Mouse (Mus musculus): Measurements from ENCODE around the gene Rcan2. TPM values are rescaled to one million over a fixed set of nuclear protein-coding genes. Genes with fewer than 3 reads are reported as not detected.

Gene Rcan2
- polyA plus RNA-seq, 2 experiments from 2014 or later, result not detected

DNA sequence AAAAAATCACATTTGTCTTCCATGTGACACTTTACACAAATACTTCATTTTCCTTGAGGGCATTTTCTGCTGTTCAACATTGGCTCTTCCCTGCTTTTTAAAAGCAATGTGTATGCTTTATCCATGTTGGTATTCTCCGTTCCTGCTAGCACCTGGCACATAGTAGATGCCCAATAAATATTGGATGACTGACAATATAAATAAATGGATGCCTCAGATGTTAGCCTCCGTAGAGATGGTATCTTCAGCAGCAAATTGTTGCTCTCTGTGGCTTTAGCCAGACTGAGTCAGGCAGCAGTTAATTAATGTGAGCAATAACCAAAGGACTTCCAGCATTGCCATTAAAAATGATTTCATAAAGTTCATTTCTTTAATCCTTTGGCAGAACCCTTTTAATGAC is 223.9 kb downstream of the Rcan2 start:
- ATAC-seq, result no peak

DNA sequence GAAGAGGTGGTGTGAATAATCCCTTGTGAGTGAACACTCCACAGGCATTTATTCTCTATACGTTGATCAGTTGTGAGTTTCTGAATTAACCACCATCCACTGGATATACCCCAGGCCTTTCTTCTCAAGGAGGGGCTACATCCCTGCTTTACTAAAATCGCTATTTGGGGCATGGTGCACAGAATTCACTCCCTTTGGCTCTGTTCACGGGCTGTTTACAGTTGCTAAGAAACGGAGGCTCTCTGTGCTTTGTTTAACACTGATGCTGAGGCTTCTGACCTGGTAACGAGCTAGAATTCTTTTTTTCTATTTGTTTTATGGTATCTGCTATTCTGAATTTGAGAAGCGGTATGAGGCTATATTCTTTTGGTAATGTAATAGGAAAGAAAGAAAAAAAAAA is 224.8 kb downstream of the Rcan2 start:
- ATAC-seq, result no peak

DNA sequence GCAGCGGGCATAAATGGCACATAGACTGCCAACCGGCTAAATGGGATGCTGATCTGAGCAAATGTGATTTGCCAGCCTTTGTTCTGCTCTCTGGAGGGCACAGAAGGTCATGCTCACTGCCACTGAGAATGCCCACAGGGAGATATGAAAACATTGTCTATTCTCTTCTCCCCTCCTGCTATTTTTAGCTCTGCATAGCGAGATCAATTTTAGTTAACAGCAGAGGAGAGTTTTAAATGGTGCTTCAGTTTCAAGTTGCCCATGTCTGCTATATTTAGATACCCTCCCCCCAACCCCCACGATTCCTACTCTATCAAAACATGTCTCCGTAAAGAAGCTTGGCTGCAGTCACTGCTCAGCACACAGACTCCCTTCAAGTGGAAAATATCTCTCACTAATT is 225.2 kb downstream of the Rcan2 start:
- ATAC-seq, result no peak

GRCm38 (mm10) chr17:44026786-44027185 is 225.6 kb downstream of the Rcan2 start:
- ATAC-seq, result no peak

- ATAC-seq, result peak; percentile 78
Observed at GRCm38 (mm10) chr17:44027311-44027710, 226.2 kb downstream of the Rcan2 start.

GRCm38 (mm10) chr17:44029616-44030015 is 228.5 kb downstream of the Rcan2 start:
- ATAC-seq, result no peak

- ATAC-seq, result no peak
Observed at GRCm38 (mm10) chr17:44030776-44031587, 229.8 kb downstream of the Rcan2 start.

DNA sequence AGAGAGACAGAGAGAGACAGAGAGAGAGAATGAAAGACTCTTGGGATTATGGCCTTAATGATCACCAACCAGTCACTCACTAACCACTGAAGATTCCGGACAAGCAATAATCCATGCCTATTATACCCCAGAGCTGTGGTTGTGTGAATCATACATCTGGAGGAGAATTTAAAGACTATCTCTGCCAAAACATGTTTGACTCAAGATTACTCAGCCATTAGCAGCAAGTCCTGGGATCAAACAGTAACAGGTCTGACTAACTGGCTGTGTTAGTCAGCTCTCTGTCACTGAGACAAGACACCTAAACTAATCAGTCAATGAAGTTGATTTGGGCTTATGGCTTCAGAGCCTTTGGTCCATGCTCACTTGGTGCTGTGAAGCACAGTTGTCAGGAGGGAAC is 233.9 kb downstream of the Rcan2 start:
- no peak for ATAC-seq

DNA sequence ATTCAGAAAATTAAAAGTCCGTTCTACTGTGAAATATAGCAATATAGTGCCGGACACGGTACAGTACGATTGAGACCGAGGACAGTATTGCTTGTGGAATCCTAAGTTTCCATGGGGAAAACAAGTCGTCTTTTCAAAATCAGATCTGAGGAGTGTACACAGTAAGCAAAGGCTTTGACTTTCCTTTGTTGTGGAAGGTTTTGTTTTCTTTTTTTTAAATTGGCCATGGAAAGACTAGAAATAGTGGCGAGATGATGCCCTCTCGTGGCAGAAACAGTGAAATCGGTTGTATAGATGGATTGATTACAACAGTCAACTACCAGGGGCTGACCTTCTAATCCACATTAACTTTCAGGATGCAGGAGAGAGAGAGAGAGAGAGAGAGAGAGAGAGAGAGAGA is 237.5 kb downstream of the Rcan2 start:
- ATAC-seq, result no peak

DNA sequence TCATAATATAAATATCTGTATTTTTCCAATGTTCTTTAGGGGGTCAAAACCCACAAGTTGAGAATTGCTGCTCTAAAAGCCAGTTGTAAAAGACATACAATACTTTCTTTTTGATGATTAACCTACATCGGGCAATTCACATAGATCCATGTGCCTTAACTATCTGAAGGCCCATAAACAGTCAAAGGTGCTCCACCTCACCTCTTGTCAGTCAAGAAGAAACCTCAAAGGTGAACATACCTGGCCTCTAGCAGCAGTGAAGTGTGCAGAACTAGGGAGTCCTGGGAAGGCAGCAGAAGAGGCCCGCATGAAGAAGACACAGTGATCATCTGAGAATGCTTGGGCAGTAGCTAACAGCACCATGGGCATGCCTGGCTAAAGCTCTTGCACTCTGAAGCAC is 239.3 kb downstream of the Rcan2 start:
- no peak for ATAC-seq

DNA sequence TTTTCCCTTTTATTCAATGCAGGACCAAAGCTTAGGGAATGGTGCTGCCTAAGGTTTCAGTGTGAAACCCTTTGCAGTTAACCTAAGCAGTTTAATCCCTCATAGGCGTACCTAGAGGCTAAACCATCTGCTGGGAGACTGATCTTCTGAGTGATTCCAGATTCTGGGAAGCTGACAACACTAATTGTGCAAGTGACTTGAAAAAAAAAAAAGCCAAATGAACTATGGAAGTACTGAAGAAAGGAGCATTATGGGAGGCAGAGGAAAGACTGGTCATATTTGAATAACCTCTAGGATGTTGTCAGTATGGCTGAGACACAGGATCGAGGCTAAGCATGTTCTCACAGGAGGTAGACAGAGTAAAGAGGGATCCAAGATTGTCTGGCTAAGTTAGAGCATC is 241.2 kb downstream of the Rcan2 start:
- no peak for ATAC-seq

DNA sequence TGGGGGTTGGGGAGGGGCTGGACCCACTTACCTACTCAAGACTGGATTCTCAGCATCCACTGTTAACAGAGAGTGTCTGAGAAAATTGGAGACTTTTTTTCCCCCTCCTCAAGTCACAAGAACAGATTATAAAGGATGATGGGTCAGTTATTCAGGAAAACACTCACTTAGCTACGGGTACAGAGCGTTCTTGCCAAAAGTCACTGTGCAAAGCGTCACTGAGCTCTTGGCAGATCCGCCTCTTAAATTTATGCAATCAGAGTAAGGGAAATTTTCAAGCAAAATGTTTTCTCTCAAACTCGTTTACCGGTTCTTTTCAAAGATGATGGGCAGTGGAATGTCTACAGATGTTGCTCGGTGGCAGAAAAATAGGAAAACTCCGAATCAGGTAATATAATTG is 241.7 kb downstream of the Rcan2 start:
- ATAC-seq, result no peak

GRCm38 (mm10) chr17:44053427-44053826 is 252.3 kb downstream of the Rcan2 start:
- no peak for ATAC-seq

GRCm38 (mm10) chr17:44057123-44057522 is 256.0 kb downstream of the Rcan2 start:
- ATAC-seq, result no peak

GRCm38 (mm10) chr17:44058145-44058544 is 257.0 kb downstream of the Rcan2 start:
- ATAC-seq, result no peak

GRCm38 (mm10) chr17:44060781-44061180 is 259.6 kb downstream of the Rcan2 start:
- no peak for ATAC-seq

- no peak for ATAC-seq
Observed at GRCm38 (mm10) chr17:44061289-44061890, 260.2 kb downstream of the Rcan2 start.

GRCm38 (mm10) chr17:44068876-44069275 is 267.7 kb downstream of the Rcan2 start:
- ATAC-seq, result no peak

- ATAC-seq, result no peak
Observed at GRCm38 (mm10) chr17:44071680-44072079, 270.5 kb downstream of the Rcan2 start.

GRCm38 (mm10) chr17:44075601-44076000 is 274.4 kb downstream of the Rcan2 start:
- no peak for ATAC-seq

GRCm38 (mm10) chr17:44076051-44076680 is 275.0 kb downstream of the Rcan2 start:
- peak; percentile 62 for ATAC-seq

GRCm38 (mm10) chr17:44077146-44077842 is 276.1 kb downstream of the Rcan2 start:
- no peak for ATAC-seq

- ATAC-seq, result no peak
Observed at GRCm38 (mm10) chr17:44077843-44078160, 276.7 kb downstream of the Rcan2 start.

Data from activated CD4-positive, CD25-positive, alpha-beta regulatory T cell, adult 4 months (primary cell).